Mouse (Mus musculus) duodenum, adult 2 months (tissue): ENCODE results near the gene Colca2. TPM values are rescaled to one million over a fixed set of nuclear protein-coding genes. Genes with fewer than 3 reads are reported as not detected.

Experiments used
- polyA plus RNA-seq: library from polyadenylated mRNA; depleted of rRNA; stranded (reverse); fragments of >200 nt; gene quantifications from 2 replicates; pipeline ENCODE4 v1.2.3, GENCODE M21; 2012; ENCODE audit warnings: low replicate concordance; rRNA removed

Gene Colca2
- 2.6 and 4.0 TPM in 2 replicates for polyA plus RNA-seq

DNA sequence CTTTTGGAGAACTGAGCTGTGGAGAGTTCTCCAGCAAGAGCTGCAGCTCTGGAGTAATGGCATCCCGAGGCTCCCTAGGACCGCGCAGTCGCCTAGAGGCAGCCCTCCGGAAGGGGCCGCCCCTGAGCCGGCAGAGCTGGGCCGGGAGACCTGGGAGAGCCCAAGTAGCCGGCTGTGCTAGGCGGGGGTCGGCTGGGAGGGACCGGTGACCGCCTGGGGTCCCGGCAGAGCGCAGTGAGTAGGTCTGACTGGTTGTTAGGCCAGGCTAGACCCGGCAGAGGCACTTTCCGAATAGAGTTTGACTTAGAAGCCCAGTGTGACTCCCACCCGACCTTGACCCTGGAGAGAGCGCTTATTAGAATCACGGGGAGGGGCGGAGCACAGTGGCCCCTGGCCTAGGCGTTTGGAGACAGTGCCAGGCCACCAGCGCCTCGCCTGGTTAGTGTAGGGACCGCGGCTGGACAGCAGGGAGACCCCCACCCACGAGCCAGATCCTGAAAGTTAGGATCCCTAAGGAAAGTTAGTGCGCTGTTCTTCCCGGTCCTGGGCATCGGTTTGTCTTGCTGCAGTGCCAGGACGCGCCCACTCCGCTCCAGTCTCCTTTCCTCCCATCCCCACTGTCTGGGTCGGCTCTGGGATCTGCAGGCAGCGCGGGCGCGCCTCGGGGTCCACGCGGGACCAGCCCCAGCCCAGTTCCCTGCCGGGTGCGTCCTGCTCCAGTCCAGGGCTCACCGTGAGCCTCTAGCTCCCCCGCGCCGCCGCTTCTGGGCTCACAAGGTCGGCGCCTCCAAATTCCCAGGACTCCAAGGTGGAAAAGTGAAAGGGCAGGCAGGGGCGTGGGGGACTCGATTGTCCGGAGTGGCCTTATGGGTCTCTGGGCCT is at the start of gene Colca2:
Gene Colca2 (minus strand): TSS at position 70 of the 882 bp plus-strand sequence.

Other genes starting within 250 kb of the Colca2 start
- not detected in 2 replicates for gene Btg4, start 217.7 kb downstream of the Colca2 start, polyA plus RNA-seq
- gene Layn, start 201.5 kb downstream of the Colca2 start, polyA plus RNA-seq = 0.17 and 0.22 TPM in 2 replicates
- not detected in 2 replicates for gene 4833427G06Rik, start 176.5 kb downstream of the Colca2 start, polyA plus RNA-seq
- gene Gm32742, start 113.1 kb downstream of the Colca2 start, polyA plus RNA-seq = 0.25 and 1.5 TPM in 2 replicates
- 22.1 and 23.1 TPM in 2 replicates for gene Pou2af1, start 64.9 kb downstream of the Colca2 start, polyA plus RNA-seq
- gene 1810046K07Rik, start 50.3 kb upstream of the Colca2 start, polyA plus RNA-seq = 15.7 and 36.3 TPM in 2 replicates